Mouse (Mus musculus) frontal cortex, postnatal 14 days (tissue): ENCODE measurements at regions not wholly inside any gene's neighbourhood (a gene's known extent, or its start where the extent isn't known, plus 50 kb on each side); places are given as distances from the start of the nearest gene placed in this dataset.

Source experiments
- DNase-seq, 2 experiments: peaks; one replicate each; pipeline ENCODE4 v3.0.0; 2022; ENCODE audit warnings: low spot score in 2 of 2

DNA sequence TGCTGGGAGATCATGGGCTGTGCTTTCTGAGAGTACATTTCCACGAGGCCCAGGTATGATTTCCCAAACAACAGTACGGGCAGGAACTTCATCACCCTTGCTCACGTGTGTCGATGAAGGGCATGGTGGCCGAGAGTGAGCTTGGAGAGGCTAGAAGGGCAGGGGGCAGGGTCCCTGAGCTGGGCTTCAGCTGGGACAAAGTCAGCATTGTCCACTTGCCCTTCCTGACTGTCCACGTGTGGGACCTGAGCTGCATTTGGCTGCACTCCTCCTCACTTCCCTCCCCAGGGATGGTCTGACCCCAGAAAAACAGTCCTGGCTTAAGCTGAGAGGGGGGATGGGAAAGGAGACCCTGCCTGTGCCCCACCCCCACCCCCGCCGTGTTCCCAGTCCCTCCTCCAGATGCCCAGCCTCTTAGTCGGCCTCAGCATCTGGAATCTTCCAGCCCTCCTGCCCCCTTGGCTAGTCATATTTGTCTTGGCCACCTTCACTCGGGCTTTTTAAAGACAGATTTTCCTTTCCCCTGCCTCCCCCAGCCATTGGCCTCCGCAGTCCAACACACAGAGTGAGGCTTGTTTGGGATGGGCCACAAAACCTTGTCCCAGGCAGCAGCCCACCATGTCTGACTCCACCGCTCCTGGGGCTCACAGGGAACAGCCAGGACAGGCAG lies 58.6 kb downstream of the Isg20 start:
- DNase-seq, result no peak

DNA sequence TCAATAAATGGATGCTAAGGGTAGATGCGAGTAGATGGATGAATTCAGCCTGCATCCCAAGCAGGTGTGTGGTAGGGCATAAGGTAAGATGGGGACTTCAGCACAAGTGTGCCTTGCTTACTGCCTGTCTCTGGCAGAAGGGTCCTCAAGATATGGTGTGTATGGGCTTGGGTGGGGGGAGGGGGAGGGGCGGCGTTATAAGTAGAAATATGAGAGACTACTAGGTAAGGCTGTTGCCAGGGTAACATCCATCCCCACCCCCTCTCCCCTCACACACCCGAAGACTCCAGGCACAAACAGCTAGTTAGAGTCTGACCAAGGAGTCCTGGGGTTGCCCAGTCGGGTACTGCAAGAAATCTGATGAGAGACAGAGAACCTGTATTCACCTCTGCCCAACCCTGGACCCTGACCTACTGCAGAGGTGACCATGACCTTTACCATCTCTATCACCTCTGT lies 63.5 kb upstream of the Acan start:
- DNase-seq, result no peak

DNA sequence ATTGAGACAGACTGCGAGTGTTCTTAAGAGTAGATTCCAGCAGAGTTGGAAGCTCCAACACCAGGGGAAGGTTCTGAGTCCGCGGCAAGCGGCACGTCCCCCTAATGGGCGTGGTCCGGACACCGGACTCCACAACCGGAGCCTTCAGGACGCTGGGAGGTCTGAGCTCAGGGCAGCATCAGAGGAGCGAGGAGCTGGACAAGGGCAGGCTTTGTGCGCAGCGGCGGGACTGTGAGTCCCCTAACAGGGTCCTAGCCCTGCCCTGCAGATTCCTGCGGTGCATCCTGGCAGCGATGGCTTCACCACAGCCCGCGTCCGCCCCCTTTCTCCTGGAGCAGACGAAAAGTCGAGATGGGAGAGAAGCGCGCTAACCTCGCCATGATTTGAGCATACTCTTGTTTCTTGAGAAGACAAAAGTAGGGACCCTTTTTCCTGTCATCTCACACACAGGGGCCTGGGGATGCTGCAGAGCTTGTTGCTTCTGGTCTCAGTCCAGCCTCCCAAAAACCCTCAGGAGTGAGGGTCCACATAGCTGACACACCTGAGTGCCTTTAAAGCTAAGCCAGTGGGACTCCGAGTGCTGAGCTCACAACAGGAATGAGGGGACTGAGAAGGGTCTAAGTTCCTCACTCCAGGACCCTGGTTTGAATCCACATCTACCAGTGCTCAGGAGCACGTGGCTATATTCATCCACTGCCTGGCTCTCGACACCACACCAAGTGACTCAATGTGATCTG lies 62.8 kb upstream of the Acan start:
- peak in 1 of 2 experiments; percentile 7 for DNase-seq

DNA sequence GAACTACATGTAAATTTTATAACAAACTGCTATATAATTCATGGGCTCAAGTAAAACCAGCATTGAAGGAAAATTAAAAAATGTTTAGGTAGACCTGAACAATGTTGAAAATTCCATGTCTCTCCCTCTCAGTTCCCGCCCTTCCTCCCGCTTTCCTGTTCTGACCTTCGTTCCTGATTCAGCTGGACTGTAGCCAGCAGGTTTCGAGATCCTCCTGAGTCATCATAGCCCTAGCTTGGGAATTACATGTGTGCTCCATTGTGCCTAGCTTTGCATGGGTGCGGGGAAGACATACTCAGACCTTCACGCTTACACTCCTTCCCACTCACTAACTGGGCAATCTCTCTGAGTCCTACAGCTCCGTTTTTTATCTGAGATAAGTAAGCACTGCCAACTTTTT lies 60.3 kb upstream of the Acan start:
- DNase-seq, result no peak

DNA sequence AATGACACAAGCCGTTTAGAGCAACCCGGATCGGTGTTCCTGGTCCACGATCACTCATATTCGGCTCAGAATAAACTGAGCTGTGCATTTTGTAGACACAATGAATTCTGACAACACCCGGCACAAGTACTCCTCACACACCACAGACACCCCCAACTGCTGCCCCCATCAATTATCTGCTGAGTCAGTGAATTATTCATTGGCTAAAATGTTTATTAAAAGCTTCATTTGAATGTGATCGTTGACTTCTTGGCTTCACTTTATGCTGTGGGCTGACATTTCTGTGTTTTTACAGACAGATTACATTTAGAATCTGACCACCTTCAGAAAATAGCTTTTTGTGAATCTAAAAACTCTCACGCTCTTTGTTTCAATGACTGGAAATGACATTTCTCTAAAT lies 59.1 kb upstream of the Acan start:
- DNase-seq, result no peak

DNA sequence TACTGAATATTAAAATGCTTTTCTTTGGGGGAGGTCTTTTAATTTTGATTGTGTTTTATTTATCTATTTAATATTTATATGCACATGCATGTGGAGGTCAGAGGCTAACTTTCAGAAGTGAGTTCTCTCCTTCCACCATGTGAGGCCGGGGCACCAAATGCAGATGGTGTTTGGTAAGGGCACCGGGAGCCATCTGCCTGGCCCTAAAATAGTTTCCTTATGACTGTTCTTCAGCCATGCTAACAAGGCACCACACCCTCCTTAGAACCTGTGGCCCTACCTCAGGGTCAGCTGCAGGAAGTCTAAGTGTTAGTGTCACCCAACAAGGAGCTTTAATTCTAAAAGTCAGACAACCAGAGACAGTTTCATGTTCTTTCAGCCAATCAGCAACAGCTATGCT lies 58.2 kb upstream of the Acan start:
- DNase-seq, result no peak

DNA sequence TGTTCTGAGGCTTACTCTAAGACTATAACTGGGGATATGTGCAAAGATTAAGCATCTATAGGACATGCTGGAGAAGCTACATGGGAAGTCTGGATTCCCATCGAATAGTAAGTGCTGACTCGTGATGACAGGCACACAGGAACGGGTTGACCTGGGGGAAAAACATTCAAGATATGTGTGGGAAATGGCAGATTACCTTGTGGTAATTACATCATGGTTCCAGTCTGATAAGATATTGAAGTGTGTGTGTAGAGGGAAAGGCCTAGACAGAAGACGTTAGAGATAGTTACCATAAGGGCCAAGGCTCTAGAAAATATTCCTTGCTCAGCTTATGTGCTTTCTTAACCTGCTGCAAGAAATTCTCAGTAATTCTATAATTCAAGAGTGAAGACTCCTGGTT lies 57.5 kb upstream of the Acan start:
- DNase-seq, result no peak
